Mouse (Mus musculus): ENCODE data around the gene Gpr39. TPM values are rescaled to one million over a fixed set of nuclear protein-coding genes. Genes with fewer than 3 reads are reported as not detected.
A peak's percentile ranks its signal among the peaks of the same experiment; 100 is the strongest.

Gpr39 gene
- polyA plus RNA-seq, 1 experiment: 5.5 TPM

DNA sequence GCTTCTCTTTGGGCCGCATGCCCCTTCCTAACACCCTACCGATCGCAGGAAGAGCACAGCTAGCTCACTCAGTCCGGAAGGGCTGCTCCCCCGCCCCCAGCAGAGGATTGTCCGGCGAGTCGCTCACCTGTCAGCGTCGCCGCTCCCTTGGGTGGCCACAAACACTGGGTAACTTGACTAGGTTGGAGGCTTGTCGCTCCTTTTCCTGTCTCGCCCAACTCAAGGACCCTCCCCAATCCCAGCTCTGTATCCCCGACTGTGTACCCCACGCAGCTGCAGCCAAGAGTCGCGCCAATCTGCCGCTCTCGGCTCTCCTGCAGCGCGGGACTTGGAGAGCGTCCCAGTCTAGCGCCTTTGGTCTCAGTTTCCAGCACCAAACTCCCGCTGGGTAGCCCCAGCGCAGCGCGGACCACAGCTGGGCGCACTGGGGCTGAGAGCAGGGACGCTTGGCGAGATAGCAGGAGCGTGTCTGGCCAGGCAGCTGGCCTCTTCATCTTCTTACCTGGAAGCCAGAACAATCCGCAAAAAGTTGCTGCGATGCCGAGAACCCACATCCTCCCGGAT is 234.6 kb downstream of the Gpr39 start:
- TF ChIP-seq POLR2A (IDR thresholded peaks at IDR 0.05; ENCODE audit: borderline replicate concordance, extremely low read depth, low read depth, low read length) (no peak), CTCF (IDR thresholded peaks at IDR 0.05; ENCODE audit: insufficient read depth, low read length) (no peak)
- no peak overlapping the region for H3K4me3 ChIP-seq (replicated peaks; ENCODE audit: extremely low read depth, low read depth, low read length)
- DNase-seq: peak; percentile 23
- peaks cover 4% of the 10 kb centered on the region; the same call in 1 of the 2 replicates for H3K4me1 ChIP-seq (ENCODE audit: control insufficient read depth, insufficient read depth, low read length)
- 3% methylated on average over 35 of the region's 35 CpGs for WGBS

GRCm38 (mm10) chr1:125911901-125912445 is 235.2 kb downstream of the Gpr39 start:
- H3K4me3 ChIP-seq (replicated peaks; ENCODE audit: extremely low read depth, low read depth, low read length): no peak overlapping the region
- peaks cover 4% of the 10 kb centered on the region; the same call in 1 of the 2 replicates for H3K4me1 ChIP-seq (ENCODE audit: control insufficient read depth, insufficient read depth, low read length)
- peak; percentile 41 for DNase-seq
- under 1% methylated on average over 43 of the region's 43 CpGs for WGBS
- no peak for TF ChIP-seq POLR2A (IDR thresholded peaks at IDR 0.05; ENCODE audit: borderline replicate concordance, extremely low read depth, low read depth, low read length)
- TF ChIP-seq CTCF (IDR thresholded peaks at IDR 0.05; ENCODE audit: insufficient read depth, low read length): no peak

DNA sequence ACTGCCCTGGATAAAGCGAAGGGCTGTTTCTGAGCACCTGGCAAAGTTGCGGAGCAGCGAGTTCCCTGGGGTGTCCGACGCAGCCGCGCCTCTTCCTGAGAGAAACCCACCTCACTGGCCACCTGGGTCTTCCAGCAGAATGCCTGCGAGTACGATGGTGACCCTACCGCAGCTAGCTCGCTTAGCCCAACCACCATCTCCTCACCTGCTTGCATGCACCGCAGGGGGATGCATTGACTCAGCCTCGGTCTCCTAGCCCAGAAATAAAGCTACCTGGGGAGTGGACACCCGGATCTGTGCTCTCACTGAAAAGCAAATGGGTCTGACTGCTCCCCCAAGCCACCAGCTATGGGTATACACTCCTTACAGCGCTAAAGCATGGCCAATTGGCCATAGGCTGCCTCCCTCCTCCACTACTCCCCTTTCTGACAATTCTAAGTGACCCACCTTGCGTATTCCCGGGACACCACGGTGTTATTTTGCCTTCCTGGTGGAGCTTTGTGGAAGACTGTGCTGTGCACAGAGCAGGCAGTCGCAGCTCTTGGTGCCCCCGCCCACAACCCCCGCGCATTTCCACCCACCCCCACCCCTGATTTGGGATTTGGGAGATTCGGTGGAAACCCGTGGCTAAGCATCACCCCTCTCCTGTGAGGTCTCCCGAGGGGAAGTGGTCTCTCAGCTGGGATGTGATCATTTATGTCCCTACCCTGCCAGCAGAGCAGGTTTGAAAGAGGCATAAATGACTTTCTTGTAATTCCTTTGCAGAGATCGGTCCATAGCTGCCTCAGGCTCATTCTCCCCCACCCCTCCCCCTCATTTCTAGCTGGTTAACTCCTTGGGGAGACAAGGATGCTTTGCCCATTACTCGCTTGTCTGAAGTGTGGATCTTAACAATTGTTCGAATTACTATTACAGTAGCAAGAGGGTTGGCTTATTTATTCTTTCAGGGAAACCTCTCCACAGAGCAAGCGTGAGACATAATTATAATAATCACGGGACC is 236.1 kb downstream of the Gpr39 start, which contains the start of gene Lypd1:
Gene Lypd1 (minus strand): TSS at position 501 of the 1,000 bp plus-strand sequence.
- H3K4me1 ChIP-seq (ENCODE audit: control insufficient read depth, insufficient read depth, low read length): peaks cover 4% of the 10 kb centered on the region; the same call in 1 of the 2 replicates
- no peak for TF ChIP-seq CTCF (IDR thresholded peaks at IDR 0.05; ENCODE audit: insufficient read depth, low read length)
- TF ChIP-seq POLR2A (IDR thresholded peaks at IDR 0.05; ENCODE audit: borderline replicate concordance, extremely low read depth, low read depth, low read length): no peak
- peak; percentile 3 for DNase-seq
- 16% methylated on average over 30 of the region's 30 CpGs for WGBS
- H3K4me3 ChIP-seq (replicated peaks; ENCODE audit: extremely low read depth, low read depth, low read length): no peak within 1 kb of the TSS

- Histone ChIP-seq H3K4me1 (ENCODE audit: control insufficient read depth, insufficient read depth, low read length) (no peaks in the 10 kb centered on the region), H3K4me3 (replicated peaks; ENCODE audit: extremely low read depth, low read depth, low read length) (no peak overlapping the region)
- TF ChIP-seq CTCF (IDR thresholded peaks at IDR 0.05; ENCODE audit: insufficient read depth, low read length): no peak
- no peak for TF ChIP-seq POLR2A (IDR thresholded peaks at IDR 0.05; ENCODE audit: borderline replicate concordance, extremely low read depth, low read depth, low read length)
- DNase-seq: no peak
- WGBS: 92% methylated on average over 3 of the region's 3 CpGs
Observed at GRCm38 (mm10) chr1:125920696-125921095, 243.9 kb downstream of the Gpr39 start.

DNA sequence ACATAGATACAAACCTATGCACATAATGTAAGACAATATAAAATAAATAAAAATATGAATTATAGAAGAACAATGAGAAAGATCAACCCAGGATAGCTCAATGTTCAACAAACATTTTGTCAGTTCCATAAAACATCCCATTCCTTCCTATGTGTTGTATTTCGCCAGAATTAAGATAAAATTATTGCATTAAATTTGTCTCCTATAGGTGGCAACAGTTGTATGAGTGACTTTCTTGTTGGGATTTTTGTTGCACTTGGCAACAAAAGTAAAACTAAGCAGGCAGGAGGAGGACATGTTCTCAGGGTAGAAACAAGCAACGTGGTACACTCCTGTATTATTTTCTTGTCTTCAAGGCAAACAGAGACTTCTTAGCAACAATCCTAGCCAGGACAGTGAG is 246.3 kb downstream of the Gpr39 start:
- TF ChIP-seq CTCF (IDR thresholded peaks at IDR 0.05; ENCODE audit: insufficient read depth, low read length): no peak
- TF ChIP-seq POLR2A (IDR thresholded peaks at IDR 0.05; ENCODE audit: borderline replicate concordance, extremely low read depth, low read depth, low read length): no peak
- WGBS: 73% methylated on average over 2 of the region's 2 CpGs

More for the DNA sequence above, 246.3 kb downstream of the Gpr39 start:
- Histone ChIP-seq H3K4me1 (ENCODE audit: control insufficient read depth, insufficient read depth, low read length) (no peaks in the 10 kb centered on the region), H3K4me3 (replicated peaks; ENCODE audit: extremely low read depth, low read depth, low read length) (no peak overlapping the region)
- no peak for DNase-seq

Other genes starting within 250 kb of the Gpr39 start
- gene Actr3, start 241.3 kb upstream of the Gpr39 start, polyA plus RNA-seq (2012; rRNA removed): 36.6 and 64.6 TPM in 2 replicates
- gene Slc35f5, start 116.4 kb upstream of the Gpr39 start, polyA plus RNA-seq (2012; rRNA removed): 18.3 and 27.3 TPM in 2 replicates
- gene Lypd1, start 236.1 kb downstream of the Gpr39 start, polyA plus RNA-seq (2012; rRNA removed): 0.16 and 0.25 TPM in 2 replicates

Data from lung, adult 2 months (tissue).